Mouse (Mus musculus): ENCODE results near the gene Fam206a.

Gene Fam206a

GRCm38 (mm10) chr4:56829511-56829921 is 27.4 kb downstream of the Fam206a start:
- TF ChIP-seq GATA4 (IDR thresholded peaks at IDR 0.05; ENCODE audit: insufficient replicate concordance, low read length) = no peak

- TF ChIP-seq GATA4 (IDR thresholded peaks at IDR 0.05; ENCODE audit: insufficient replicate concordance, low read length) = 0 out of 2 replicates have a peak, but pooled peaks have one; percentile 7
These were observed 29.0 kb downstream of the Fam206a start for GRCm38 (mm10) chr4:56831013-56831609.

GRCm38 (mm10) chr4:56831998-56832397 is 29.9 kb downstream of the Fam206a start:
- TF ChIP-seq GATA4 (IDR thresholded peaks at IDR 0.05; ENCODE audit: insufficient replicate concordance, low read length) = no peak

- no peak for TF ChIP-seq GATA4 (IDR thresholded peaks at IDR 0.05; ENCODE audit: insufficient replicate concordance, low read length)
These were observed 35.5 kb downstream of the Fam206a start for GRCm38 (mm10) chr4:56837661-56838060.

GRCm38 (mm10) chr4:56840297-56840696 is 38.2 kb downstream of the Fam206a start:
- TF ChIP-seq GATA4 (IDR thresholded peaks at IDR 0.05; ENCODE audit: insufficient replicate concordance, low read length) = no peak

- TF ChIP-seq GATA4 (IDR thresholded peaks at IDR 0.05; ENCODE audit: insufficient replicate concordance, low read length) = no peak
These were observed 40.4 kb downstream of the Fam206a start for GRCm38 (mm10) chr4:56842501-56842900.

- TF ChIP-seq GATA4 (IDR thresholded peaks at IDR 0.05; ENCODE audit: insufficient replicate concordance, low read length) = no peak
These were observed 41.8 kb downstream of the Fam206a start for GRCm38 (mm10) chr4:56843963-56844362.

GRCm38 (mm10) chr4:56844911-56845310 is 42.8 kb downstream of the Fam206a start:
- TF ChIP-seq GATA4 (IDR thresholded peaks at IDR 0.05; ENCODE audit: insufficient replicate concordance, low read length) = no peak

- no peak for TF ChIP-seq GATA4 (IDR thresholded peaks at IDR 0.05; ENCODE audit: insufficient replicate concordance, low read length)
These were observed 43.9 kb downstream of the Fam206a start for GRCm38 (mm10) chr4:56845896-56846533.

- no peak for TF ChIP-seq GATA4 (IDR thresholded peaks at IDR 0.05; ENCODE audit: insufficient replicate concordance, low read length)
These were observed 45.3 kb downstream of the Fam206a start for GRCm38 (mm10) chr4:56847400-56847799.

GRCm38 (mm10) chr4:56848044-56848443 is 45.9 kb downstream of the Fam206a start:
- no peak for TF ChIP-seq GATA4 (IDR thresholded peaks at IDR 0.05; ENCODE audit: insufficient replicate concordance, low read length)

- TF ChIP-seq GATA4 (IDR thresholded peaks at IDR 0.05; ENCODE audit: insufficient replicate concordance, low read length) = no peak
These were observed 48.6 kb downstream of the Fam206a start for GRCm38 (mm10) chr4:56850724-56851123.

GRCm38 (mm10) chr4:56855935-56856334 is 53.8 kb downstream of the Fam206a start:
- no peak for TF ChIP-seq GATA4 (IDR thresholded peaks at IDR 0.05; ENCODE audit: insufficient replicate concordance, low read length)

- no peak for TF ChIP-seq GATA4 (IDR thresholded peaks at IDR 0.05; ENCODE audit: insufficient replicate concordance, low read length)
These were observed 54.3 kb downstream of the Fam206a start for GRCm38 (mm10) chr4:56856371-56856949.

- TF ChIP-seq GATA4 (IDR thresholded peaks at IDR 0.05; ENCODE audit: insufficient replicate concordance, low read length) = no peak
These were observed 56.6 kb downstream of the Fam206a start for GRCm38 (mm10) chr4:56858733-56859132.

Measured in liver, adult (tissue).